Mouse (Mus musculus) adrenal gland, adult (tissue): ENCODE results near the gene Vmn2r60.
"Not testable (repeated sequence)": the region's sequence is repeated elsewhere in the genome, so short reads cannot be mapped to it uniquely, and the experiment has no call there.

Experiments
- DNase-seq, 2 experiments: peaks; one replicate each; pipeline ENCODE4 v3.0.0; 2022 to 2023; ENCODE audit warnings: low spot score in 1 of 2; ENCODE audit not compliant: inconsistent age in 2 of 2

Gene Vmn2r60

GRCm38 (mm10) chr7:42107470-42107869 is at the start of gene Vmn2r60:
Vmn2r60 (plus strand) TSS chr7:42107770.
- DNase-seq = no peak

GRCm38 (mm10) chr7:42058923-42059322 is 48.6 kb upstream of the Vmn2r60 start, which contains the start of gene Vmn2r59:
Vmn2r59 (minus strand) TSS chr7:42059023.
- DNase-seq = no peak

- not testable (repeated sequence) for DNase-seq
These were observed 509 bp upstream of the Vmn2r60 start for GRCm38 (mm10) chr7:42107061-42107460.
